Mouse (Mus musculus): ENCODE results near the gene Pdk2.

DNA sequence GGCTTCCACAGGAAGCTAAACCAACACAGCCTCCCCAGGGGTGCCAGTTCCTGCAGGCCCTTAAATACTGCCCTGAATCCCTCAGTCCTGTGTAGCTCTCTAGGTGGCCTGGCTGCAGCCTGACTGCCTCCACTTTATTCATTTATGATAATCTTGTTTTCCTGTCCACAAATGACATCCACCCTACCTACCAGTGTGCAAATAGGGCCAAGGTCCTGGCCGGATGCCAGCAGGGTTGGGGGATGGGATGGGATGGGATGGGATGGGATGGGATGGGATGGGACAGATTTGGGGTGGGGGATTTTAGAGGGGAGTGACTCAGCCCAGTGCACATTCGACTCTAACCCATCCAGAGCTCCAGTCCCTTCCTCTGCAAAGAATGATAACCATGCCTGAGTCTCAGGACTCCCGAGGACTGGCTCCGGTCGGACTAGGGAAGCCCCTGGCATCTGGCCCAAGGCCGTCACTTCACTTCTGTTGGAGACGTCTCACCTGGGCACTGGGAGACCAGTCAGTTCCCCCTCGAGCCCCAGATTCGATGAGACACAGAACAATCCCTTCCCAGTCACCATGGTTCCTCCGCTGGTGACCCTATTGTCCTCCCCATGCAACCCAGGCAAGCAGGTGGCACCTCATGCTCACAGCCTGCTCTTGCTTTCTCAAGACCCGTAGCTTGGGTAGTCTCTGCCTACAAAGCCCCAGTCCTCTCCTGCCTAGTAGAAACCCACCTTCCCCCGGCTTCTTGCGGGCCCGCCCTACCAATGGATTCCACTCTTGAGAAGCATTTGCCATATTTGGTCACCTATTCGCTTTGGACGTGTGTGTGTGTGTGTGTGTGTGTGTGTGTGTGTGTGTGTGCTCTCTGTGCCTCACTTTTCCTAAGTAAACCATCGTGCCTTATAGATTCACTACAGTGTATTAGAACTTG is 46.4 kb upstream of the Pdk2 start:
- TF ChIP-seq CTCF (IDR thresholded peaks at IDR 0.05; ENCODE audit: low read depth) (no peak), EP300 (IDR thresholded peaks at IDR 0.05; ENCODE audit: low read depth) (no peak)

Measured in heart, postnatal 0 days (tissue).